Comparison of ENCODE assay signal across 13 mouse cellular contexts in genomic region chr16:23967301-23967700, GRCm38 (mm10). TPM values are rescaled to one million over a fixed set of nuclear protein-coding genes. Genes with fewer than 3 reads are reported as not detected.
DNase-seq lines count a peak whose midpoint lies in the region; ATAC-seq and TF ChIP-seq lines count a peak whose summit lies in the region.
"Had no signal": no experiment of that assay in that cellular context is flagged by ENCODE, and none has a peak within 500 bp of the region (broad histone marks: within the 10 kb centered on the region; RNA-seq: fewer than 3 reads in every experiment).

No protein-coding gene starts in this region.

- WGBS in kidney, postnatal 0 days: 88% methylated on average over 7 of the region's 7 CpGs
- 89% methylated on average over 7 of the region's 7 CpGs for WGBS in kidney, embryonic 15.5 days
- WGBS in forebrain, embryonic 16.5 days: 77% methylated on average over 7 of the region's 7 CpGs

- no peak overlapping the region for H3K27ac ChIP-seq in kidney, postnatal 0 days
- no peak overlapping the region for H3K27ac ChIP-seq in kidney, embryonic 15.5 days
- H3K27ac ChIP-seq in forebrain, embryonic 16.5 days (ENCODE audit: low read length): no peak overlapping the region

- H3K4me2 ChIP-seq in kidney, postnatal 0 days (ENCODE audit: low read length): no peak overlapping the region
- H3K4me2 ChIP-seq in kidney, embryonic 15.5 days: no peak overlapping the region
- H3K4me2 ChIP-seq in forebrain, embryonic 16.5 days (ENCODE audit: low read length): no peak overlapping the region

- ATAC-seq in kidney, postnatal 0 days (replicated peaks; ENCODE audit: low FRiP score, low read depth): no peak
- no peak for ATAC-seq in kidney, embryonic 15.5 days (replicated peaks; ENCODE audit: low FRiP score)
- ATAC-seq in megakaryocyte progenitor cell, adult 5-6 weeks (replicated peaks; ENCODE audit: poor library complexity): peak; percentile 55; the same call in 1 of the 2 replicates
- ATAC-seq in forebrain, embryonic 16.5 days: no peak

- DNase-seq in kidney, postnatal 0 days (ENCODE audit: low spot score): no peak
- DNase-seq in CD4-positive helper T cell, adult 2 months (ENCODE audit: low read depth, low spot score): peak; percentile 38
- DNase-seq in ZHBTc4 (ENCODE audit: low read depth, low spot score): peak; percentile 71
- no peak for DNase-seq in kidney, postnatal 25 days
- DNase-seq: embryo, embryonic 11 days had no signal

- H3K9ac ChIP-seq in kidney, postnatal 0 days (ENCODE audit: low read depth, low read length): no peak overlapping the region
- H3K9ac ChIP-seq in kidney, embryonic 15.5 days: no peak overlapping the region
- H3K9ac ChIP-seq in forebrain, embryonic 16.5 days (replicated peaks; ENCODE audit: low read depth, low read length): no peak overlapping the region

- no peaks in the 10 kb centered on the region for H3K27me3 ChIP-seq in kidney, postnatal 0 days (ENCODE audit: insufficient read depth, low read length)
- no peaks in the 10 kb centered on the region for H3K27me3 ChIP-seq in kidney, embryonic 15.5 days
- no peaks in the 10 kb centered on the region for H3K27me3 ChIP-seq in forebrain, embryonic 16.5 days (replicated peaks; ENCODE audit: control insufficient read depth, insufficient read depth, low read length)

- H3K4me1 ChIP-seq in kidney, postnatal 0 days (replicated peaks; ENCODE audit: insufficient read depth, low read length): no peaks in the 10 kb centered on the region
- peaks cover 9% of the 10 kb centered on the region for H3K4me1 ChIP-seq in kidney, embryonic 15.5 days
- no peaks in the 10 kb centered on the region for H3K4me1 ChIP-seq in forebrain, embryonic 16.5 days (replicated peaks; ENCODE audit: control insufficient read depth, insufficient read depth, low read length)

- no peak overlapping the region for H3K4me3 ChIP-seq in kidney, postnatal 0 days (replicated peaks; ENCODE audit: low read depth, low read length)
- no peak overlapping the region for H3K4me3 ChIP-seq in kidney, embryonic 15.5 days (replicated peaks)
- H3K4me3 ChIP-seq in forebrain, embryonic 16.5 days (replicated peaks; ENCODE audit: low read length): no peak overlapping the region

- H3K9me3 ChIP-seq in kidney, postnatal 0 days (replicated peaks; ENCODE audit: low read length): no peaks in the 10 kb centered on the region
- no peaks in the 10 kb centered on the region for H3K9me3 ChIP-seq in kidney, embryonic 15.5 days (replicated peaks)
- H3K9me3 ChIP-seq in forebrain, embryonic 16.5 days (ENCODE audit: control insufficient read depth, low read length): no peaks in the 10 kb centered on the region

- peak; percentile 52 for TF ChIP-seq CTCF in kidney, postnatal 0 days (IDR thresholded peaks at IDR 0.05; ENCODE audit: low read depth)

- H3K36me3 ChIP-seq in kidney, postnatal 0 days (ENCODE audit: insufficient read depth, low read length): no peaks in the 10 kb centered on the region
- H3K36me3 ChIP-seq in kidney, embryonic 15.5 days: peaks cover 14% of the 10 kb centered on the region; the same call in 1 of the 2 replicates
- peaks cover 5% of the 10 kb centered on the region for H3K36me3 ChIP-seq in forebrain, embryonic 16.5 days (ENCODE audit: control insufficient read depth, insufficient read depth)

RNA-seq across cellular contexts. Expression of gene Gm37419, which starts 21.0 kb away (rescaled TPM):
- polyA plus RNA-seq in kidney, postnatal 0 days (2015; fragmentation: Nextera tagmentation; extraction: Ambion mirVana): not detected in 2 replicates
- polyA plus RNA-seq in kidney, embryonic 15.5 days (2015; fragmentation: Nextera tagmentation; extraction: Ambion mirVana): not detected in 2 replicates
- total RNA-seq in megakaryocyte progenitor cell, adult 5-6 weeks (2015): not detected in 2 replicates
- not detected in 2 replicates for total RNA-seq in megakaryocyte progenitor cell, adult 5-6 weeks (2017)
- polyA plus RNA-seq in forebrain, embryonic 16.5 days (2015; fragmentation: Nextera tagmentation; extraction: Ambion mirVana): not detected in 2 replicates
- total RNA-seq: gastrocnemius, adult 18-20 months; hematopoietic stem cell, adult 5-6 weeks; layer of hippocampus, postnatal 10 days had no signal
- polyA plus RNA-seq: lung, embryonic 16.5 days; stomach, embryonic 14.5 days had no signal

RNA-seq across cellular contexts. Expression of gene Bcl6, which starts 21.4 kb away (rescaled TPM):
- polyA plus RNA-seq in kidney, postnatal 0 days (2015; fragmentation: Nextera tagmentation; extraction: Ambion mirVana): 0.74 and 0.80 TPM in 2 replicates
- 0.87 and 0.94 TPM in 2 replicates for polyA plus RNA-seq in kidney, embryonic 15.5 days (2015; fragmentation: Nextera tagmentation; extraction: Ambion mirVana)
- total RNA-seq in megakaryocyte progenitor cell, adult 5-6 weeks (2015): 4.1 and 6.9 TPM in 2 replicates
- total RNA-seq in megakaryocyte progenitor cell, adult 5-6 weeks (2017): 2.4 and 3.2 TPM in 2 replicates
- polyA plus RNA-seq in forebrain, embryonic 16.5 days (2015; fragmentation: Nextera tagmentation; extraction: Ambion mirVana): 2.4 and 2.5 TPM in 2 replicates

RNA-seq across cellular contexts. Expression of gene Rtp2, which starts 35.1 kb away (rescaled TPM):
- polyA plus RNA-seq in kidney, postnatal 0 days (2015; fragmentation: Nextera tagmentation; extraction: Ambion mirVana): not detected in 2 replicates
- not detected in 2 replicates for polyA plus RNA-seq in kidney, embryonic 15.5 days (2015; fragmentation: Nextera tagmentation; extraction: Ambion mirVana)
- not detected in 2 replicates for total RNA-seq in megakaryocyte progenitor cell, adult 5-6 weeks (2015)
- total RNA-seq in megakaryocyte progenitor cell, adult 5-6 weeks (2017): not detected in 2 replicates
- polyA plus RNA-seq in forebrain, embryonic 16.5 days (2015; fragmentation: Nextera tagmentation; extraction: Ambion mirVana): 0.11 TPM in 1 of 2 replicates, not detected in the other
- total RNA-seq: gastrocnemius, adult 18-20 months; hematopoietic stem cell, adult 5-6 weeks had no signal
- polyA plus RNA-seq: lung, embryonic 16.5 days; stomach, embryonic 14.5 days had no signal

Comparison
In these comparisons a context has a peak if more than half of its experiments do, and no peak if none do; other contexts are left out.
1. DNase-seq: peak in CD4-positive helper T cell, adult 2 months (single experiment) and ZHBTc4 (single experiment); none in kidney, postnatal 0 days (single experiment) and kidney, postnatal 25 days (0 of 2).